8 mouse cellular contexts compared by ENCODE assay signal in genomic region chr9:57836581-57837170, GRCm38 (mm10). TPM values are rescaled to one million over a fixed set of nuclear protein-coding genes. Genes with fewer than 3 reads are reported as not detected.
DNase-seq lines count a peak whose midpoint lies in the region; ATAC-seq lines count a peak whose summit lies in the region.

Gene Arid3b (minus strand): TSS chr9:57836793.

- peaks cover 31% of the 10 kb centered on the region; the same call in 1 of the 2 replicates for H3K79me2 ChIP-seq in macrophage (ENCODE audit: inconsistent target)

- H3K4me3 ChIP-seq in hindbrain, embryonic 16.5 days (ENCODE audit: low read length): peak within 1 kb of the TSS; percentile 94
- peak within 1 kb of the TSS; percentile 90 for H3K4me3 ChIP-seq in macrophage (ENCODE audit: inconsistent target)

- no peaks in the 10 kb centered on the region for H3K9me3 ChIP-seq in hindbrain, embryonic 16.5 days (ENCODE audit: control insufficient read depth, low read length)

- under 1% methylated on average over 43 of the region's 45 CpGs for WGBS in hindbrain, embryonic 16.5 days
- under 1% methylated on average over 36 of the region's 45 CpGs for WGBS in macrophage (ENCODE audit: missing documents)

- peak; percentile 100 for ATAC-seq in hindbrain, embryonic 16.5 days

- H3K27ac ChIP-seq in hindbrain, embryonic 16.5 days (ENCODE audit: low read depth, low read length): peak within 1 kb of the TSS; percentile 82
- H3K27ac ChIP-seq in macrophage: peak within 1 kb of the TSS; percentile 62

- H3K4me2 ChIP-seq in hindbrain, embryonic 16.5 days (ENCODE audit: low read length): peak within 1 kb of the TSS; percentile 85

- DNase-seq in T-cell, adult 2 months (ENCODE audit: low spot score): peak; percentile 96
- DNase-seq in cerebellum, postnatal 36 days: peak; percentile 88 to 90
- peak; percentile 80 to 92 for DNase-seq in frontal cortex, postnatal 36 days (ENCODE audit: low spot score in 2 of 2)
- DNase-seq in left cerebral cortex, adult 18-20 months (ENCODE audit: low spot score in 2 of 2): peak; percentile 87 to 93
- DNase-seq in right cerebral cortex, adult 18-20 months: peak; percentile 96
- peak; percentile 68 for DNase-seq in urinary bladder, postnatal 10 days (ENCODE audit: low spot score)

- H3K9ac ChIP-seq in hindbrain, embryonic 16.5 days (ENCODE audit: low read depth, low read length): peak within 1 kb of the TSS; percentile 81

- peaks cover 20% of the 10 kb centered on the region for H3K4me1 ChIP-seq in hindbrain, embryonic 16.5 days (ENCODE audit: control insufficient read depth, insufficient read depth, low read depth, low read length)

- H3K27me3 ChIP-seq in hindbrain, embryonic 16.5 days (replicated peaks; ENCODE audit: control insufficient read depth, insufficient read depth, low read length): no peaks in the 10 kb centered on the region

- H3K36me3 ChIP-seq in hindbrain, embryonic 16.5 days (ENCODE audit: control insufficient read depth, insufficient read depth, low read length): peaks cover 3% of the 10 kb centered on the region; the same call in 1 of the 2 replicates
- peaks cover 8% of the 10 kb centered on the region; the same call in 1 of the 2 replicates for H3K36me3 ChIP-seq in macrophage (ENCODE audit: inconsistent target)

RNA-seq across cellular contexts. Expression of gene Arid3b, which starts in this region (rescaled TPM):
- 5.4 and 8.6 TPM in 2 replicates for polyA plus RNA-seq in hindbrain, embryonic 16.5 days (2015; fragmentation: Nextera tagmentation; extraction: Ambion mirVana)
- total RNA-seq in left cerebral cortex, adult 18-20 months (2021): 10 to 100 TPM; 12.3 to 13.5 TPM
- total RNA-seq in macrophage (2018; cell fraction: chromatin; rRNA removed): 100 to 1,000 TPM in 6 of 26 experiments, 10 to 100 TPM in 20; 24.9 to 136 (median 77.2) TPM
- 10 to 100 TPM in 16 of 26 experiments, 1 to 10 TPM in 10; 4.7 to 20.4 (median 11.7) TPM for total RNA-seq in macrophage (2018; cell fraction: cytosol; rRNA removed)
- total RNA-seq in macrophage (2018; cell fraction: nucleus; rRNA removed): 10 to 100 TPM; 19.1 to 69.3 (median 46.8) TPM
- polyA plus RNA-seq in macrophage (2018): 7.7 to 8.9 TPM (median 8.3 TPM) in 3 replicates

Comparison
In these comparisons a context has a peak if more than half of its experiments do, and no peak if none do; other contexts are left out.
1. Peak in every context shown above with its lines: DNase-seq, ATAC-seq, H3K4me3 ChIP-seq and H3K27ac ChIP-seq.